Mouse (Mus musculus) brain, embryonic 18.5 days (tissue): ENCODE results near the gene Cdc42bpb.

Source experiments
- DNase-seq: peaks from one replicate; pipeline ENCODE4 v3.0.0-alpha.2; 2012; ENCODE audit warnings: low read depth, low spot score

Cdc42bpb gene

DNA sequence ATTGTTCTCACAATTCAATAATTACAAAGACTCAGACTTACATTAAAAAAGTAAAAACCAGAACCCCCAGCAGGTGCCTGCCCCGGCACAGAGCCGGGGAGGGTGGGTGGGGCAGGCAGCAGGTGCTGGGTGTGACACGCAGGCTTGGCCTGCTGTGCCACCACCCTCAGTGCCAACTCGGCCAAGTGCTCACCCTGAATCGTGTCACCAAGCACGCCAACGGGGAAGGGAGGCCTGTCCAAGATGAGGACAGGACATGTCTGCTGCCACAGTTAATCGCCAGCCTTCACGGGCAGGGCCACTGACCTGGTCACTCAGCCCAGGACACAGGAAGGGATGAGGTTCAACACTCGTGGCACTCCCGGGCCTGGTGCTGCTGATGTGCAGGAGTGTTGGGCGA, 84.5 kb downstream of the Cdc42bpb start:
- DNase-seq: no peak

DNA sequence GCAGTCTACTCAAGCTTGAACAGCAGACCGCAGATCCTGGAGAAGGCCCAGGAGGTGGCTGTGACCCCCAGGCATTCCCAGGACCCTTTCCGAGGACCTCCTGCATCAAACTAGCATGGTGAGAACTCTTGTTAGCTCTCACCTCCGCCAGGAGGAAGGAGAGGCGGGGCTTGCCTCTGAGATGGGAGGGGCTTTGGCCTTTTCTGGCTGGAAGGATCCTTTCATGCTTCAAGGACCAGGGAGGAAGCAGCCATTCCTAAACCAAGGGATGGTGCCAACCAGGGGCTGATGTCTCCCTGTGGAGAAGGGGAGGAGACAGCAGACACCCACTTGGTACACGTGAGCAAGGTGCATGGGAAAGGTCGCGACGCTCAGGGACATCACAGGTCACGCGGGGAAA, 93.0 kb downstream of the Cdc42bpb start:
- DNase-seq: no peak

DNA sequence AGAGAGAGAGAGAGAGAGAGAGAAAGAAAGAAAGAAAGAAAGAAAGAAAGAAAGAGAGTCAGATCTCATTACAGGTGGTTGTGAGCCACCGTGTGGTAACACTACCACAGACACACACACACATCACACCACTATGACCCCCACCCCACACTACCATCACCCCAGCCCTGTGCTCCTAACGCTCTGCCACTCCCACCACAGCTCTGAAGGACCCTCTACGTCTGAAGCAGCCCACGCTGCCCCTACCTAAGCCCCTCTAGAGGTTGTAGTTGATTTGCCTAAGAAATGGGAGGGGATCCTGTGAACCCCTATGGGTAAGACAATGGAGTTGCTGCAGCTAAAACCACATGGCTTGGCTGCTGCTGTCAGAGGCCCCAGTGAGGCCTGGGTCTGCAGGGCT, 93.9 kb downstream of the Cdc42bpb start:
- no peak for DNase-seq

DNA sequence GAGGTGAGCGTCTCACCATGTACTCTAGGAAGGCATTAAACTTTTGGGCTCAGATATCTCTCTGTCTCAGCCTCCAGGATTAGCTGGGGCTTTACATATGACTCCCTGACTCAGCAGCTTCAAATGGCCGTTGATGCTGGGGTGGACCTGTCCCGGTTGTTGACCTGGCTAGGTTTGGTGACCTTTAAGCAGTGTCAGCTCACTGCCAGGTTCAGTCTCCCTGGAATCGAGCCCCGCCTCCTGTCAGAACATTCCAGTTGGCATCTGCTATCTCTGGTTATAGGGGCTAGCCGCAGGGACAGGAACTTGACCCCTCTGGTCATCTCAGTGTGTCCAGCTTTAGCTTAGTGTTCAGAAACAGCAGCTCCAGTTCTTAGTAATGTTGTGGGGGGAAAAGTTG, 101.1 kb downstream of the Cdc42bpb start:
- DNase-seq: no peak

DNA sequence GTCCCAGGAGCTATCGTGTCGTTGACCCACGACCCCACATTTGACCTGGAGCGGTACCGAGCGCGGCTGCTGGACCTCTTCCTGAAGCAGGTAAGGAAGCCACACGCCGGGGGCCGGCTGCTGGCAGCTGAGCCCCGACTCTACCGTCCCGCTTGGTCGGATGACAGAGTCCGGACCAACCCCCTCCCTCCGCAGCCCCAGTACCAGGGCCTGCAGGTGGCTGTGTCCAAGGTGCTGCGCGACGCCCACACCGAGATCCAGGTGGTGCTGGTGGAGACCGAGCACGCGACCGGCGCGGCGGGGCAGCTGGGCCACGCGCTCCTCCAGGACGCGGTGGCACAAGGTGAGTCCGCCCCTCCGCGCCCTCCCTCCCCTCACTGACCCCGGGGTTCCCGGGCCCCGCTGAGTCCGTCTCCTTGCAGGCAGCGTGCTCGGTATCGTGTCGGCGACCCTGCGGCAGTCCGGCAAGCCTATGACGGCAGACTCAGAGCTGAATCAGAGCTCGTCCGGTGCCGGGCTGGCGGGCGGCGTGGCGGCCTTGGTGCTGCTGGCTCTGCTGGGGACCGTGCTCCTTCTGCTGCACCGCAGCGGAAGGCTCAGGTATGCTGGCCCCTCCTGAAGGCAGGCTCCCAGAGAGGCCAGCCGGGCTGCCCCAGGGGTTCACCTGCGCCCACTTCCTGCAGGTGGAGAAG, 102.2 kb downstream of the Cdc42bpb start:
- DNase-seq: no peak

DNA sequence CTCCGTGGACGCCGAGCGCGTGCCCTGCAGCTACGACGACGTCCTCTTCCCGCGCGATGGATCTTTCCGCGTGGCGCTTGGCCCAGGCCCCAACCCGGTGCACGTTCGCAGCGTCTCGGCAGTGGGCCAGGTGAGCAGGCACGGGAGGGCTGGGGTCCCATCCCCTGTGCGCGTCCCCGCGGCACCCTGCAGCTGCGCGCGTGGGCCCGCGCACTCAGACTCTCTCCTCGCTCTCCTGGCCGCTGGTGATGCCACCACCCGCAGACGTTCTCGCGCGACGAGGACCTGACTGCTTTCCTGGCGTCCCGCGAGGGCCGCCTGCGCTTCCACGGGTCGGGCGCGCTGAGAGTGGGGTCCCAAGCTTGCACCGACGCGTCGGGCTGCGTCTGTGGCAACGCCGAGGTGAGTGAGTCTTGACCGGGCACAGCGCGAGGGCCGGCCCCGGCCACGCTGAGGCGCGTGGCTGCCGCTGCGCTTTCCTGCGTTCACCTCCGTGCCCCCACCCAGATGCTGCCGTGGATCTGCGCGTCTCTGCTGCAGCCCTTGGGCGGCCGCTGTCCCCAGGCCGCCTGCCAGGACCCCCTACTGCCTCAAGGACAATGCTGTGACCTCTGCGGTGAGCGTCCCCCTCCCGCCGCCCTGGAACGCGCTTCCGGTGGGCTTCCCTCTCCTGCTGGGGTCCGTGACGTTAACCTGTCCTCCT, 102.9 kb downstream of the Cdc42bpb start:
- no peak for DNase-seq

DNA sequence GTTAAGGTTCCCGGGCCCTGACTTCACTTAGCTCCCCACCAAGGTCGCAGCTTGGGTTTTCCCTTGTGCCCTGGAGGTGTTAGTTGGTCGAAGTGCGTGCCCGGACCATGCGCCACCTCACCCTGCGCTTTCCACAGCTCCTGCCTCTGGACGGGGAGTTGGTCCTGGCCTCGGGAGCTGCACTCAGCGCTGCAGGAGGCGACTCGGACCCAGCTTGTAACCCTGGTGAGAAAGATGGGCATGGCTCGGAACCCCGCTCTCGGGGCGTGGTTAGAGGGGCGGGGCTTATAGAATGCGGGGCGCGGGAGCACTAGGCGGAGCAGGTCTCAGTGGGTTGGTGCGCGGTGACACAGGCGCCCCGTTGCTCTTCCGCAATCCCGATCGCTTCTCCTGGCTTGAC, 103.5 kb downstream of the Cdc42bpb start:
- no peak for DNase-seq

DNA sequence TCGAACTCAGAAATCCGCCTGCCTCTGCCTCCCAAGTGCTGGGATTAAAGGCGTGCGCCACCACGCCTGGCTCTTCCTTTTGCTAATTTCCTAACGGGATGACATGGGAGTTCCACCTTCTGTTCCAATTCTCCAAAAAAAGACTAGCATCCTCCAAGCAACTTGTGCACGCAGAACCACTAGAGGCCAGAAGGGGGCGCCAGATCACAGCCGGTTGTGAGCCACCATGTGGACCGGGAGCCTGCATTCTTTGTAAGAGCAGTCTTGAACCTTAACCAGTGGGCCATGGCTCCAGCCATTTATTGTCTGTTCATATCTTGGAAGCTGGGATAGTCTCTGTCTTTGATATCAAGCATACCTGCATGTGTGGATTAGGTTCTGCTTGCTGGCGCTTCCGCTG, 105.1 kb downstream of the Cdc42bpb start:
- peak; percentile 24 for DNase-seq

DNA sequence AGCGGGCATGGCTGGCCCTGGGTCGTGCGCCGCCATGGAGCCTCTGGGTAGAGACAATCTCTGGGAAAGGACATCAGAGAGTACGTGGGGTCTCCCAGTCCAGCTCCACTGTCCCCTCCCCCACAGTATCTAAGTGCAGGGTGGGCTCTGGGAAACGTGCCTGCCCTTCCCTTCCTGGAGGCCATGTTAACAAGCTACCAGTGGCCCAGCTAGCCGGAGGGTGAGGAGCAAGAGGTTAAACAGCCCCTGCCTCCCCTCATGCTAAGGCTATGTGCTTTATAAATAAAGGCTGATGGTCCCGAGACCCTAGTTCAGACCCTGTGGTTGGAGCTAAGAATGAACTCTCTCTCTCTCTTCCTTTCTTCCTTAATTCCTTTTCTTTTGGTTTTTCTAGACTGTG, 105.6 kb downstream of the Cdc42bpb start:
- no peak for DNase-seq

DNA sequence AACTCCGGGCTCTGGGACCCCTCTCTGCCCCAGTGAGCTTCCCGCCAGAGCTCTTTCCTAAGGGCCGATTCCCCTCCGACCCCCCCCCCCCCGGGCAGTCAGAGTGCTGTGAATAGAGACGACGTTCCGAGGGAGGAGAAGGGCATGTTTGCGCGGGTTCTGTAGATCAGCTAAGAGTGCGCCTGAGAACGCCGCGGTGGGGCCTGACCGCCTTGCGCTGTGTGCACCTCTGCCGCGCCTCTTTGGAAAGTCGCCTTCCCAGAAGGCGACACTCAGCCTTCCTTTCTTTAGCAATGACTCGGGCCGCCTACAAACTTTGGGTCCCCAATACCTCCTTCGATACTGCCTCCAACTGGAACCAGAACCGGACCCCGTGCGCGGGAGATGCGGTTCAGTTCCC, 106.1 kb downstream of the Cdc42bpb start:
- DNase-seq: no peak

DNA sequence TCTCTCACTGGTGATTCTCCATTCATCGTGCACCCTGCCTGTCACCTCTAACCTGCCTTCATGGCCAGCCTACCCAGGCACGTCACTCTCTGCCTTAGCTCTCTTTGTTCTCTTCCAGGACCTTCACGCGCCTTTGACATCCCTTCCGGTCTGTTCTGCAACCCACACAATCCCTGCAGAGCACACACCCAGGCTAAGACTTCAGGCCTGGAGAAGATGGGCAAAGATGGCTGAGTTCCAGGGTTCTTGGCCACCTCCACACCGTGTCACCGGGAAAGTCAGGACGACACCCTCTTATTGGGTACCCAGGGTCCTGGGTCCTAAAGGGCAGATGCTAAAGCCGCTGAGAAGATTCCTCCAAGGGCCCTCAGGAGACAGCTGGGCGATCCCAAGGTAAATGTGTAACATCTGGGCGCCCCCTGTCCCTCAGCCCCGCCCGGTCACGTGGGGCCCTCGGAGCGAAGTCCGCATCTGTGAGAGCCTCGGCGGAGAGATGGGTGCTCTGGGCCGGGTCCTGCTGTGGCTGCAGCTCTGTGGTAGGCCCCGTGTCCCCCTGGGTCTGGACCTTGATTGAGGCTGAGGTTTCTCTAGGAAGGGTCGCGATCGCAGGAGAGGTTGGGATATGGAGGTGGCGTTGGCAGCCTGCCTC, 106.8 kb downstream of the Cdc42bpb start, which contains the start of gene Amn:
TSS of gene Amn (plus strand) at position 467 of the 649 bp plus-strand sequence.
- DNase-seq: no peak

DNA sequence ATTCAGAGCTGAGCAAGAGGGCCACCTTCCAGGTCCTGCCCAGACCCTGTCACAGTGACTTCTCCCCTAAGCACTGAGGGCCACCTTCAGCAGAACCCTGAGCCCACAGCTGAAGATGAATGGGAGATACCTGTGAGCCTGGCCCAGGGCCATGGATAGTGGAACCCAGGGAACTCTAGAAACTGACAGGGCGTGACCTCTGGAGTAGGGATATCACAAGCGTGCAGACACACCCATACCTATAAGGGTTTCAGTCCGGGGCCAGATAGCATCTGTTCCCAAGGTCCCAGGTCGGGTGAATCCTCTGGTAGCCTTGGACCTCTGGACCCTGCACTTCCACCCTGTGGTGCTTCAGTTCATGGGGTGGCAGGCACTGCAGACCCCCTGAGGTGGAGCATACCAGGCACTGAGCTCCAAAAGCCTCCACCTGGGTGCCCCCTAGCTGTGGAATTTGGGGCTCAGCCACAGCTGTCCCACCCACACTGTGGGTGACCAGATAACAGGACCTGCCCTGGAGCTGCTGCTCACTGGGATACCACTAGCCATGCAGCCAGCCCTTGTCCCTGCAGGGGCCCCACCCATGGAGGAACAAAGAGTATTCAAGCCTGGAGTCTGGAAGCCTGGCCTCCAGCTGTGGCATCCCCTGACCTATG, 109.7 kb downstream of the Cdc42bpb start:
- no peak for DNase-seq

DNA sequence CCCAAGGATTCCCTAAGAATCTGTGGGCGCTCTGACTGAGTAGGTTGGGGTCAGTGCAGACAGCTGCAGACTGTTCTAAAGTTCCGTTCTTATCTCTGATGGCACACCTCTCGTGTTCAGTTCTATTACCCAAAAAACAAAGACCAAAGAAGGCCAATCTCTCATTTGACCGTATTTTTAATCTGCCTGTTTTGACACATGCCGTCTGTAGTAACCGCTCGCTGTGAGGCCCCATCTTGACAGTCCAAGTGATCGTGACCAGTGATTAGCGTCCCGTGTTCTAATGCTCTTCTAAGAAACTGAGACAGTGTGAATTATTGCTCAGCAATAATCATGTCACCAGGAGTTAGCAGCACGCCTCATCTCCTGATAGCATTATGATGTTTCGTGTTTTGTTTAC, 110.9 kb downstream of the Cdc42bpb start:
- no peak for DNase-seq

DNA sequence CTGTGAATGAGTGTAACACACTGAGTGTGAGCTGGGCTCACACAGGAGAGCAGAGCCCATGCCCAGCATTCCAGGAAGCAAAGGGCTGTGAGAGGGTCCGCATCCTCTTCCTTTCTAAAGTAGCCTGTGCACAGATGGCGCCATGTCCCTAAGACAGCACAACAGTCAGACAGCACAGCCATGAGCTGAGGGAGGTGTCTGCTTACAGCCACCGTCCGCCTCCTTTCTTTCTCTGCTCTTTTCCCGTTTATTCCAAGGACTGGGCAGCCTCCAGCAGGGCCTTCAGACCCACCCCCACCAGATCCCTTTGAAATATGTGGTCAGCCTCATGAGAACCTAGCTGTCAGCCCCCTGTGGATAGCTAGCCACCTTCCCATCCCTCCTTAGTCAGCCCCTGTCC, 112.3 kb downstream of the Cdc42bpb start:
- no peak for DNase-seq

DNA sequence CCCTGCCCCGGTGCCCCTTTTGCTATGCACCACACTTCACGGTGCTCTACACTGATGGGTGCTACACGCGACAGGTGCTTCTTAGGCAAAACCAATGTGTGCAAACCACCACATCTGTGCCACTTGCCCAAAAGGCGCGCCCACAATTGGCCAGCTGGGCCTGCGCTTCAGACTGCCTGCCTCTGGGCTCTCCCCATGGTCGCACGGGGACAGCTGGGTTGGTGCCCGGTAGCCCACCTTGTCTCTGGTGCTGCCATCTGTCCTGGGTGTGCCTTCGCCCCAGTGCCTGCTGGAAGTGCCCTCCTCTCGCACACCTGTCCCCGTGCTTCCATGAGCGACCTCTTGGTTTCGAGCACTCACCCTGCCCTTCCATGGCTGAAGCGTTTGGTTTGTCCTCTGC, 113.9 kb downstream of the Cdc42bpb start:
- DNase-seq: no peak

DNA sequence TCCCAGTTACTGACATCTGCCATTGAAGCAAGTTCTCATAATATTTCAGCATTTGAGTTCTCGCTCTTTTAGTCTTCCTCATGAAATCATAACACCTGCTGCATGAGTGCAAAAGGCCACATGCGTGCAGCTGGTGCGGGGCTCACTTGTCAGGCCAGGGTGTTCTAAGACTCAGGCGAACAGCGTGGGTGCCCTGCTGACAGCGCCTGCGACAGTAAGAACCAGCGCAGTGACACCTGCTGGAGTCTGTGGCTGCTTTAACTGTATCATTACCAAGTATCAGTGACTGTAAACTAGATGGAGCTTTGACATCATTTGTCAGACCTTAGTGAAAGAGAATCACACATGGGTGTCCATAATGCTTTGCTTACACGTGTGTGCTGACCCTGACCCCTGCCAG, 126.3 kb downstream of the Cdc42bpb start:
- DNase-seq: no peak

DNA sequence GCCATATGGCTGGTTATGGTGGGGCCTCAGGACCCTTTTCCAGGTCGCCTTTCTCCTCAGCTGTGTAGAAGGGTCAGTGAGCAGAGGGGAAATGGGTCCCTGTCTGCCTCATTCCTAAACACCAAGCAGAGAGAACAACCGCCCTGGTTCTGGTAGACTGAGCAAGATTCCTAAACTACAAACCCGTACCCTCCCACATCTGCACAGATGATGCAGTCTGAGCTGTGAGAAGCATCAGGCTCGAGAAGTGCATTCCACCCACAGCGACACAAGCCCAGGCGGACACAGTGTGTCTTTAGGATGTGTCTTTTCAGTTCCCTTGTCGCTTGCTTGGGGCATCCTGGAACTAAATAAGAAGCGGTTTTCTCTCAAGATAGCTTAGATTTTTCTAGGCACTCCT, 127.4 kb downstream of the Cdc42bpb start:
- no peak for DNase-seq

DNA sequence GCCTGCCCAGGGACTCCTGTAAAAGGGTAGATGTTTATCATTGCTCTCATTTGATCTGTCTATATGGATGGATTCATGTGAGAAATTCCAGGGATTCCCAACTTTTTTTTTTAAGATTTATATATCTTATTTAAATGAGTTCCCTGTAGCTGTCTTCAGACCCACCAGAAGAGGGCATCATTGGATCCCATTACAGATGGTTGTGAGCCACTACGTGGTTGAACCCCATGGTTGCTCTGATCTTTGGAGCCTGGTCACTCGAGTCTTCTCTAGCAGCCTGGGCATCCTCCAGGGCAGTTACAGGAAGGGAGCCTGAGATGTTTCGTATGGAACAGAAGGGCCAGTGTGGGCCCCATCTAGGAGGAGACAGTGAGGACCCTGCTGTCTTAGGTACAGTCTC, 128.4 kb downstream of the Cdc42bpb start:
- DNase-seq: no peak

DNA sequence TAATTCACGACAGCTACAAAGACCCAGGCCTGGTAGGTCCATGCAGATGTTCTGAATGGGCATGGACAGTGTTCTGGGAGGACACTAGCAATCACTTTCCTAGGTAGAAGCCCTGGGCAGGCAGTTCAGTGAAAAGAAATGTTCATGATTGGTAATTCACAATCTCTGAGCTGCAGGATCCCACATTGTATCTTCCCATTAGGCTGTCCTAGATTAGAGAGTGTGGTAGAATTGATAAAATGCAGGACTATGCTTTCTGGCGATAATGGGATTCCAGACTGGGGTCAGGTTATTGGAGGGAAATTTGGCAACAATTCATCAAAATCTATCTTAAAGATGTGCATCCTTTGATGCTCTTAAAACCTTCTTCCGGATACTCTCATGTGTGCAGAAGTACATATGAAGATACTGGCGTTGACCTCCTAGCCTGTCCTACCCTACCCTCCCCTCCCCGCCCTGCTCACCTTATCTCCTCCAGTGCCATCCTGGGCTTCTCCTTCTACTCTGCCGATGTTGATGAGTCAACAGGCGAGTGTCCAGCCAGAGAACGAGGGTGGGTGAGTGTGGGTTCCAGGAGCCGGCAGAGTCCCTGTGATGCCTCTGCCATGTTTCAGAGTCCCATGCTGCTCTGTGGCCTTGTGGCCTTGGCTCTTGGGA, 130.6 kb downstream of the Cdc42bpb start:
- DNase-seq: no peak

DNA sequence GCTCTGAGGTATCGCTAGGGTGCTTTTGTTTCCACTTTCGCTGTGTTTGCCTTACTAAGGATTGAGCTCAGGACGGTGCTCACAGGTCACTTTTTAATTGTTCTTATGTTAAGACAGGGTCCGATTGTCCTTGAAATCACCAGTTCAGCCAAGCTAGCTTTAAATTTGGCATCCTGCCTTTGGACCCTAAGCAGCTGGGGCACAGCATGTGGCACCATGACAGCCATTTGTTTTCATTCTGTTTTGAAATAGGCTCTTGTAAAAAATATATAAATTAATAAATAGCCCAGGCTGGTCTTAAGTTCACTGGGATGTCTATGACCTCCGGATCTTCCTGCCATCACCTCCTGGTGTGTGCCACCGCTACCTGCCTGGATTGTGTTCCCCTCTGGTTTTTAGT, 132.4 kb downstream of the Cdc42bpb start:
- DNase-seq: no peak

DNA sequence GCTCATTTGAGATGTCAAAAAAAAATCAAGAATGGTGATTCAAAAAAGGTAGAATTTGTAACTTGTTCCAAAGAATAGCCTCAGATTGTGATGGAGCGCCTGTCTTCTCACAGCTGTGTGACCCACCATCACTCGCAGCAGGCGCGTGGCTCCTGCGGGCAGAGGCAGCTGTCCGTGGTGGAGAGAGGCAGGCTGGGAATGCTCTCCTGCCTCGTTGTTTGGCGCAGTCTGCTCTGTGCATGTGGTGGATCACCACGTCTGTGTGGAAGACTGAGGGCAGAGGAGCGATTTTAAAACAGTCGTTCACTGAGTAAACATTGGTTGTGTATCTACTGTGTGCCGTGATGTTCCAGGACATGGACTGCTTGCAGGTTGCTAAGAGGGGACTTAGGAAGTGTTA, 133.8 kb downstream of the Cdc42bpb start:
- DNase-seq: no peak
